Mouse (Mus musculus): ENCODE data around the gene Mmgt2. TPM values are rescaled to one million over a fixed set of nuclear protein-coding genes. Genes with fewer than 3 reads are reported as not detected.

Gene Mmgt2
- polyA plus RNA-seq, 1 experiment from 2014 or later = 44.7 TPM

- Histone ChIP-seq H3K27ac (peak overlapping the region; percentile 11; the same call in 1 of the 2 replicates), H3K4me3 (no peak overlapping the region), H3K9me3 (replicated peaks) (no peaks in the 10 kb centered on the region), H3K27me3 (no peaks in the 10 kb centered on the region), H3K4me1 (replicated peaks) (peaks cover 33% of the 10 kb centered on the region), H3K4me2 (no peak overlapping the region), H3K9ac (no peak overlapping the region), H3K36me3 (peaks cover 45% of the 10 kb centered on the region)
- WGBS = 58% methylated on average over 10 of the region's 10 CpGs
- no peak for ATAC-seq (replicated peaks; ENCODE audit: insufficient number of reproducible peaks, insufficient read depth, low FRiP score, low read depth)
Observed at GRCm38 (mm10) chr11:62607170-62607951, 41.1 kb upstream of the Mmgt2 start.

GRCm38 (mm10) chr11:62607952-62608201 lies 40.6 kb upstream of the Mmgt2 start:
- Histone ChIP-seq H3K27me3 (no peaks in the 10 kb centered on the region), H3K4me3 (no peak overlapping the region), H3K36me3 (peaks cover 45% of the 10 kb centered on the region), H3K9me3 (replicated peaks) (no peaks in the 10 kb centered on the region), H3K4me2 (no peak overlapping the region), H3K27ac (no peak overlapping the region), H3K9ac (no peak overlapping the region), H3K4me1 (replicated peaks) (peaks cover 33% of the 10 kb centered on the region)
- WGBS = 91% methylated on average over 1 of the region's 1 CpGs
- no peak for ATAC-seq (replicated peaks; ENCODE audit: insufficient number of reproducible peaks, insufficient read depth, low FRiP score, low read depth)

DNA sequence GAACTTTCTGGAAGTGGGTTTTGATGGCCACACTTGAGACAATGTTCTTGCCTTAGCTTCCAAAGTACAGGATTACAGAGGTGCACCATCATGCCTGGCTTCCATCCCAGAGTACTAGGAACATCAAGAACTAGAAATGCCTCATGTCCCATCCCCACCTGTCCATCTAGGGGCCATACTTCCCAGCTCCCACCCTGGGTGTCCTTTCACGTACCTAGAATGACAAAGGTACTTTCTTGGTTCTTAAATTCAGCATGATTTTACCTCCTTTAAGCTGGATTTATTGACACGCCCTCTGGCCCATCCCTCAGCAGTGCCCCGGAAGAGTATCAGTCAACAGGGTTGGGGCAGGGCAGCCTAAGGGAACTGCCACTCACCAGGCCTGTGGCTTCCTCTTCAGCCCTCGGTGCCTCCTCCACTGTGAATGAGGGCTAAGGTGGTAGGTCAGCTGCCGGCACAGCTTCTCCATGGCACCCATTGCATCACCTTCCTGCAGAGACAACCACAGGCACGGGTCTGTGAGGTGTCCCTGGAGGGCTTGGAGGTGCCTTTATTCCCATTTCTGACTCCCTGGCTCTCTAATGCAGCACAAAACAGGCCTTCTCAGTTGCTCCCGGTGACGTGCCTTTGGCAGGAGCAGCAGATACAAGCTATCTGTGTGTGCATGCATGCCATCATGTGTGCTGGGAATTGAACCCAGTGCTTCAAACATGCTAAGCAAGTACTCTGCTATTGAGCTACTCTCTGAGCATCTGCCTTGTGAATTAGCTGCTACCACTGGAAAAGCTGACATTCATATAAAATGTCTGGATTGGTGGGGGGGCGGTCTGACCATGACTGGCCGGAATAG lies 39.4 kb upstream of the Mmgt2 start:
- H3K4me1 ChIP-seq (replicated peaks) = peaks cover 37% of the 10 kb centered on the region
- H3K4me2 ChIP-seq = no peak overlapping the region
- no peak for ATAC-seq (replicated peaks; ENCODE audit: insufficient number of reproducible peaks, insufficient read depth, low FRiP score, low read depth)
- H3K4me3 ChIP-seq = no peak overlapping the region
- peaks cover 41% of the 10 kb centered on the region for H3K36me3 ChIP-seq
- WGBS = 72% methylated on average over 10 of the region's 10 CpGs
- H3K9ac ChIP-seq = no peak overlapping the region
- no peaks in the 10 kb centered on the region for H3K9me3 ChIP-seq (replicated peaks)
- no peaks in the 10 kb centered on the region for H3K27me3 ChIP-seq
- no peak overlapping the region for H3K27ac ChIP-seq

DNA sequence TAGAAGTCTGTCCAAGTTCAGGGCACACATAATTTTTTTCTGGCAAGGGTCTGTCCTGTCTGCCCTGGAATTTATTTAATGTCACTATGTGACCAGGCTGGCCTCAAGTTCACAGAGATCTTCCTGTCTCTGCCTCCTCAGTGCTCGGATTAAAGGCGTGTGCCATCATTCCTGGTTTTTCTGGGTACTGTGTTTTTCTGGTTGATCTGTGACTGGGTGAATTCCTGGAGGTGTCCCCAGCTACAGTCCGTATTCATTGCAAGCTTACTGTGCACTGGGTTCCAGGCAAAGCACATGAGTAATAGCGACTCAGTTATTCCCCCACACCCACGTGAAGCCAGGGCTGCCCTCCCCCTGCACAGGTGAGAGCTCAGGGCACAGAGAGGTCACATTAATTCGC lies 38.2 kb upstream of the Mmgt2 start:
- Histone ChIP-seq H3K9ac (no peak overlapping the region), H3K4me2 (no peak overlapping the region), H3K36me3 (peaks cover 29% of the 10 kb centered on the region), H3K4me3 (no peak overlapping the region), H3K4me1 (replicated peaks) (peaks cover 32% of the 10 kb centered on the region), H3K27me3 (no peaks in the 10 kb centered on the region), H3K9me3 (replicated peaks) (no peaks in the 10 kb centered on the region), H3K27ac (no peak overlapping the region)
- no peak for ATAC-seq (replicated peaks; ENCODE audit: insufficient number of reproducible peaks, insufficient read depth, low FRiP score, low read depth)
- 81% methylated on average over 6 of the region's 6 CpGs for WGBS

DNA sequence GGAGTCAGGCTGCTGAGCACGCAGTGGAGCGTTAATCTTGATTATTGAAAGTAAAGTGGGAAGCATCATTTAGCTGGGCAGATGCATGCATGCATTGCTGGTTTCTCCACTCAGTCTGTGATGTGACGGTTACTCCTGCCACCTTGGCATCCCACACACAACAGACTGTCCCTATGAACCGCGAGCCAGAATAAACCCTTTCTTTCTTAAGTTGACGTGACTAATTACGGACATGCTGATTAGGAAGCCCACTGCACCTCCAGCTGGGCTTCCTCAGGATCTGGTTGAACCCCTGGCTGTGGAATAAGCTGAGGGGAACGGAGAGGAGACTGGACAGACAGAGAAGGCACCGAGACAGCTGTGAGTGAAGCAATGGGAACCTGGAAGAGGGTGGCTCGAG lies 35.9 kb upstream of the Mmgt2 start:
- 78% methylated on average over 10 of the region's 10 CpGs for WGBS
- H3K9me3 ChIP-seq (replicated peaks) = no peaks in the 10 kb centered on the region
- H3K4me2 ChIP-seq = no peak overlapping the region
- H3K27me3 ChIP-seq = no peaks in the 10 kb centered on the region
- H3K27ac ChIP-seq = no peak overlapping the region
- no peak overlapping the region for H3K9ac ChIP-seq
- no peak overlapping the region for H3K4me3 ChIP-seq
- no peak for ATAC-seq (replicated peaks; ENCODE audit: insufficient number of reproducible peaks, insufficient read depth, low FRiP score, low read depth)
- H3K4me1 ChIP-seq (replicated peaks) = peaks cover 14% of the 10 kb centered on the region
- peaks cover 14% of the 10 kb centered on the region for H3K36me3 ChIP-seq

GRCm38 (mm10) chr11:62613657-62614365 lies 34.7 kb upstream of the Mmgt2 start:
- Histone ChIP-seq H3K9ac (peak overlapping the region; percentile 38; the same call in 1 of the 2 replicates), H3K27me3 (no peaks in the 10 kb centered on the region), H3K9me3 (replicated peaks) (no peaks in the 10 kb centered on the region), H3K36me3 (peaks cover 24% of the 10 kb centered on the region), H3K4me3 (peak overlapping the region; percentile 29), H3K27ac (peak overlapping the region; percentile 72), H3K4me1 (replicated peaks) (peaks cover 14% of the 10 kb centered on the region), H3K4me2 (peak overlapping the region; percentile 55)
- ATAC-seq (replicated peaks; ENCODE audit: insufficient number of reproducible peaks, insufficient read depth, low FRiP score, low read depth) = peak; percentile 86
- 18% methylated on average over 19 of the region's 19 CpGs for WGBS

DNA sequence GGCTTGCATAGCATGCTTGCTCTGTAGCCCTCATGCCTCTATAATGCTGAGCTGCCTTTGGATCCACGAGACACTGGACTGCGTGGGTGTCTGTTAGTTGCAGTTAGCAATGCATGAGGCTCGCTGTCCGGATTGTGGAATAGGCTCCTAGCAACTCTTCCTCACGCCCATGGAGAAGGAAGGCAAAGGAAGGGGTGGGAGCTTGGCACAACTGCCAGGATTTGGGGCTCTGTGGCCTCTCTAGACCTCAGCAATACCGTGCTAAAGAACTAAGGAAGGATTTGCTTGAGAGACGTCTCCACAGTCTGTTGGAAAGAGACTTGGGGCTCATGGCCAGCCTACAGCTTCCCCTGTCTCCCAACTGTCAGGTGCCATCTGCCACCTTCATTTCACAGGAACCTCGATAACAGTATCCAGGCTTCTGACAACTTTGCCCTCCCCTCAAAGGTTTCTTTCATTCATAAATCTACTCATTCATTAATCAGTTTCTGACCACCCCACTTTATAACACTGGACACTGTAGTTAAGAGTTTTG lies 33.5 kb upstream of the Mmgt2 start:
- no peak overlapping the region for H3K4me3 ChIP-seq
- WGBS = 81% methylated on average over 8 of the region's 8 CpGs
- H3K36me3 ChIP-seq = peaks cover 34% of the 10 kb centered on the region
- peaks cover 14% of the 10 kb centered on the region for H3K4me1 ChIP-seq (replicated peaks)
- H3K27me3 ChIP-seq = no peaks in the 10 kb centered on the region
- no peaks in the 10 kb centered on the region for H3K9me3 ChIP-seq (replicated peaks)
- no peak overlapping the region for H3K27ac ChIP-seq
- ATAC-seq (replicated peaks; ENCODE audit: insufficient number of reproducible peaks, insufficient read depth, low FRiP score, low read depth) = no peak
- H3K9ac ChIP-seq = no peak overlapping the region
- H3K4me2 ChIP-seq = no peak overlapping the region

- H3K4me2 ChIP-seq = no peak overlapping the region
- no peaks in the 10 kb centered on the region for H3K27me3 ChIP-seq
- no peaks in the 10 kb centered on the region for H3K9me3 ChIP-seq (replicated peaks)
- H3K9ac ChIP-seq = no peak overlapping the region
- H3K27ac ChIP-seq = no peak overlapping the region
- no peak overlapping the region for H3K4me3 ChIP-seq
- H3K36me3 ChIP-seq = peaks cover 33% of the 10 kb centered on the region
- ATAC-seq (replicated peaks; ENCODE audit: insufficient number of reproducible peaks, insufficient read depth, low FRiP score, low read depth) = no peak
- WGBS = 91% methylated on average over 4 of the region's 4 CpGs
- peaks cover 14% of the 10 kb centered on the region for H3K4me1 ChIP-seq (replicated peaks)
Observed at GRCm38 (mm10) chr11:62615456-62615855, 33.0 kb upstream of the Mmgt2 start.

DNA sequence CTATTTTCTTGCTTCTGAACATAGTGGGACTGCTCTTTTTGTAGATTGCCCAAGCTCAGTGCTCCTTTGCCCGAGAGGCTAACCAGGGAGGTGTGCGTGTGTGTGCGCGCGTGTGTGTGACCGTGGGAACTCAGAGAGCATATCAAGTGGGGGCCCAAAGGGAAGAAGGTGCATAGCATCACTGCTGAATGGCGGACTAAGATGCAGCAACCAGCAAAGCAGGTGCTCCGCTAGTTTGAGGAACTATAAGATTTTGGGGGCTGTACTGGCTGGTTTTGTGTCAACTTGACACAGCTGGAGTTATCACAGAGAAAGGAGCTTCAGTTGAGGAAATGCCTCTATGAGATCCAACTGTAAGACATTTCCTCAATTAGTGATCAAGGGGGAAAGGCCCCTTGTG lies 27.4 kb upstream of the Mmgt2 start:
- Histone ChIP-seq H3K36me3 (peaks cover 30% of the 10 kb centered on the region), H3K9ac (no peak overlapping the region), H3K4me2 (no peak overlapping the region), H3K27me3 (no peaks in the 10 kb centered on the region), H3K27ac (no peak overlapping the region), H3K4me1 (replicated peaks) (peaks cover 33% of the 10 kb centered on the region), H3K4me3 (no peak overlapping the region), H3K9me3 (replicated peaks) (no peaks in the 10 kb centered on the region)
- 93% methylated on average over 8 of the region's 8 CpGs for WGBS
- ATAC-seq (replicated peaks; ENCODE audit: insufficient number of reproducible peaks, insufficient read depth, low FRiP score, low read depth) = no peak

GRCm38 (mm10) chr11:62621586-62622283 lies 26.7 kb upstream of the Mmgt2 start:
- no peak overlapping the region for H3K27ac ChIP-seq

DNA sequence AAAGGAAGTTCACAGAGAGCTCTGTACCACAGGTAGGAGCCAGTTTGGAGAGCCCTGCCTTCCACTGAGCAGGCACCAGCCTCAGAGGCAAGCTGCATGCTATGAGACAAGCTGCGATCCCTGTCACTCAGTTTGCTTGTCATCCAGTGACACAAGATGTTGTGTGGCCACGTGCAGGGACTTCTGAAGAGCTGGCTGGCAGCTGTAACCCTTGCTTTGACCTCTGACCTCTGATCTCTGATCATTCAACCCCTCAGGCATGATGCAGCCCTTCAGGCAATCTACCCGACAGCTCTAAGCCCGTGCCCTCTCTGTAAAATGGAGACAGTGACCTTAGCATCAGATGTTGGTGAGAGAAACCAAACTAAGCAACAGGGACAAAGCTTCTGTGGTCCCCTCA lies 25.6 kb upstream of the Mmgt2 start:
- no peak overlapping the region for H3K4me2 ChIP-seq
- ATAC-seq (replicated peaks; ENCODE audit: insufficient number of reproducible peaks, insufficient read depth, low FRiP score, low read depth) = no peak
- H3K9ac ChIP-seq = no peak overlapping the region
- peaks cover 23% of the 10 kb centered on the region for H3K36me3 ChIP-seq
- WGBS = 62% methylated on average over 4 of the region's 4 CpGs
- no peak overlapping the region for H3K27ac ChIP-seq
- H3K4me3 ChIP-seq = no peak overlapping the region
- H3K27me3 ChIP-seq = no peaks in the 10 kb centered on the region
- peaks cover 34% of the 10 kb centered on the region for H3K4me1 ChIP-seq (replicated peaks)
- H3K9me3 ChIP-seq (replicated peaks) = no peaks in the 10 kb centered on the region

More at GRCm38 (mm10) chr11:62621586-62622283, 26.7 kb upstream of the Mmgt2 start:
- Histone ChIP-seq H3K9me3 (replicated peaks) (no peaks in the 10 kb centered on the region), H3K4me3 (no peak overlapping the region), H3K9ac (no peak overlapping the region), H3K36me3 (peaks cover 30% of the 10 kb centered on the region), H3K4me2 (no peak overlapping the region), H3K27me3 (no peaks in the 10 kb centered on the region), H3K4me1 (replicated peaks) (peaks cover 33% of the 10 kb centered on the region)
- WGBS = 89% methylated on average over 4 of the region's 4 CpGs
- no peak for ATAC-seq (replicated peaks; ENCODE audit: insufficient number of reproducible peaks, insufficient read depth, low FRiP score, low read depth)

Data from heart, embryonic 15.5 days (tissue).